Mouse (Mus musculus) cerebellum, adult 9-10 months (tissue): ENCODE results near the gene Mrpl48.

Experiments
- DNase-seq: peaks from one replicate; pipeline ENCODE4 v3.0.0; 2022

The Mrpl48 gene

DNA sequence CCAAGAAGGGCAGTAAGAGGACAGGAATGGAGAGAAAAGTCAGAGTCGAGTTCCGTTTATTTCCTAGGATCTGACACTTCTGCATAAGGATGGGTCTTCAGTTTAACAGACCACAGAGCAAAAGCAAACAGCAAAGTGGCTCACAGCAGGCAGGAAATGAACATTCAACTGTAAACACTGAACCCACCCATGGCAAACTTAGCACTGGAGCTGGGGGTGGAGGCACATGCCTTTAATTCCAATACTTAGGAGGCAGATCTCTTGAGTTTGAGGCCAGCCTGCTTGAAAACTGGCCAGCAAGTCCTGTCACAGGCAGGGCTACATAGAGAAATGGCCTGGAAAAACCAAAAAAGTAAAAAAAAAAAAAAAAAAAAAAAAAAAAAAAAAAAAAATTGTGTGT, 74.6 kb downstream of the Mrpl48 start:
- no peak for DNase-seq

DNA sequence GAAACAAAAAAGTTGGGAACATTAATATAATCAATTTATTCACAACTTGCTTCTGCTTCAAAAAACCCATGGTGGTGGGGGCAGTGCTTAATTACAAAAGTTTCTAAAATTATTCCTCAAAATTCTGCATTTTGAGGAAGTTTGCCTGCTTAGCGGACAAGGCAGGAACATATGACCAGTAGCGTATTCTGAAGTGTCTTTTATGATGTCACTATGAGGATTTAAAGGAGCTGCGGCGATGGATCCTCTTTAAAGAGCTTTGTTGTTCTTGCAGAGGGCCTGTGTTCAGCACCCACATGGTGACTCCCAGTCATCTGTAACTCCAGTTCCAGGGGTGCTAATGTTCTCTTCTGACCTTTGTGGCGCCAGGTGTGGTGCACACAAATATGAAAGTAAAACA, 77.3 kb downstream of the Mrpl48 start:
- no peak for DNase-seq

DNA sequence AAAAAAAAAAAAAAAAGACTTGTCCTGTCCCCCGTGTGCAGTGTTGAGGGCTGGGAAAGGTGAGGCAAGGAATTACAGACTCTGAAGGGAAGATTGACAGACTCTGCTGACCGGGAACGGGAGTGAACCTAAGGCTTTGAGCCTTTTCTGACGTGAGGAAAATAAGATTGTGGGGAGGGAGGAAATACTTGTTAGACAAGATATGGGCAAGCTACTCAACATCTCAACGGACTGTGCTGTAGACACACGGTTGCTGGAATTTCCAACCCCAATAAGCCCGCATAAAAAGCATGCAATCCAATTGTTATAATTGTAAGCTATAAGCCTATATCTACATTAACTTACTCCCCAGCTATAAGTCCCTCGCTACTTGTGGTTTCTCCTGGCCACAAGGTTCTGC, 83.4 kb downstream of the Mrpl48 start:
- no peak for DNase-seq

DNA sequence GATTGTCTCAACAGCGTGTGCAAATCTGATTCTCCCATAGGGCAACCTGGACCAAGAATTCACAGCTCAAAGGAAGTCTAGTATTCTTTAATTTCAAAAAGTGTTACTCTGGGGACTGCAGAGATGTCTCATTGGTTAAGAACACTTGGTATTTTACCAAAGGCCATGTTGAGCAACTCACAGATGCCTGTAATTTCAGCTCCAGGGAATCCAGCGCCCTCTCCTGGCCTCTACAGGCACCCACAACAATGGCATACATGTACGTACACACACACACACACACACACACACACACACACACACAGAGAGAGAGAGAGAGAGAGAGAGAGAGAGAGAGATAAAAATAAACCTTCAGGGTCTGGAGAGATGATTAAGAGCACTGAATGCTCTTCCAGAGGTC, 85.9 kb downstream of the Mrpl48 start:
- DNase-seq: no peak

DNA sequence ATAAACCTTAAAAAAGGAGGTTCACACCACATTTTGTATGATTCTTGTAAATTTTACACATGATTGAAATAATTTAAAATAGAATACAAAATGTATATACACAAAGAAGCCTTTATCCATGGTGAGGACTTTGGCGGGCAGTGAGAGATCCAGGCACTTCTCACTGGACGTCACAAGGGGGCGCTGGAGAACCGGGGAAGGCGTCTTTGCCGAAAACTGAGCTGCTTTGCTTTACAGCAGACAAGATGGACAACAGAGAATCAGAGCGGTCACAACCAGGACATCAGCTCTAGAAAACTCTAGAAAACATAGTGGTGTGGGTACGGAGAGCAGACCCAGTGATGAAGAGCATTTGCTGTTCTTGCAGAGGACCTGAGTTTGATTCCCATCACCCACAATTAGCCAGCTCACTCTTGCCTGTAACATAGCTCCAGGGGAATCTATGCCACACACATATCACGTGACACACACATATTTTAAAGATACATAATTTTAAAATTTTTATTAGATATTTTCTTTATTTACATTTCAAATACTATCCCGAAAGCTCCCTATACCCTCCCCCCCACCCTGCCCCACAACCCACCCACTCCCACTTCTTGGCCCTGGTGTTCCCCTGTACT, 87.3 kb downstream of the Mrpl48 start:
- peak; percentile 78 for DNase-seq

DNA sequence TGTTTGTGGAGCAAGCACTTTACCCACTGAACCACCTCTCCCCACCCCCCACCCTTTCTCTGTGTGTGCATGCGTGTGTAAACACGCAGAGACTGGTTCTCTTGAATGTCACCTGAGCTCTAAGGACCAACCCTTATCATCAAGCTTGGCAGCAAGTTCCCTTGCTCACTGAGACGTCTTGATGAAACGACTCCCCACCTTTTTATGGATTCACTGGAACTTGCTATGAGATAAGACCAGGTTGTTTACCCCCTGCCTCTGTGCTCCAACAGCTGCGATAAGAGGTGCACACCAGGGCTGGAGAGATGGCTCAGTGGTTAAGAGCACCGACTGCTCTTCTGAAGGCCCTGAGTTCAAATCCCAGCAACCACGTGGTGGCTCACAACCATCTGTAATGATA, 87.9 kb downstream of the Mrpl48 start:
- no peak for DNase-seq

DNA sequence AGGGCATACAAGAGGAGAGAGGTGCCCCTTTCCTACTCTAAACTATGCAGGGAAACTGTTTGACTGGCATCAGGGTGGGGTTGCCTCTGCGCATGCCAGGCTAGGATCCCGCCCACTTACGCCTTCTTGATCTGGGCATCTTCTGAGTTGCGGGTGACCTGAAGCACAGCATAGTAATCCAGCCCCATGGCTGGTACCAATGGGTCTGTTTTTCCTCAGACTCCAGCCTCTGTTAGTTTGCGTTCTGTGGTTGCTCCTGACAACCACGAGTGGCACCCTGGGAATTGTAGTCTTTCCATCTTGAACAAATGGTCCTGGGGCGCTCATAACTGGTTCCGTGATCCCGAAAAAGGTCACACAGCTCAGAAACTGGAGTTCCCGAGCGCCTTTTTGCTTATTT, 93.5 kb downstream of the Mrpl48 start, which contains the start of gene Dnajb13:
Dnajb13 (minus strand) TSS at position 388 of the 400 bp plus-strand sequence.
- no peak for DNase-seq

DNA sequence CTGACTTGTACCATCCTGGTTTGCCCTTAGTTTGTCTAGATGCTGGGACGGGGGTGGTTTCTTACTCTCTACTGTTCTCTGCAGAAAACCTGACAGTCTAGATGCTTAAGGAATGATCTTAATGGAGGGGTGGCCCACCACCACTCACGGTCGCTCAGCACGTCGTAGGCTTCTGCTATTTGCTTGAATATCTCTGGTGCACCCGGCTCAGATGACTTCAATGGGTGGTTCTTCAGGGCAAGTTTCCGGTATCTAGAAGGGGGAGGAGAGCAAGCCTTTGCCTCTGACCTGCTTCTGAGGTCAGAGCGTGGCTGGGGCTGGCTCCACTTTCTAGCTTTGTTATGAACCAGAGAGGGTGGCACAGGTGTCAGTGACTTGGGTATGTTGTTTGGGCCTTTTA, 96.5 kb downstream of the Mrpl48 start:
- no peak for DNase-seq

DNA sequence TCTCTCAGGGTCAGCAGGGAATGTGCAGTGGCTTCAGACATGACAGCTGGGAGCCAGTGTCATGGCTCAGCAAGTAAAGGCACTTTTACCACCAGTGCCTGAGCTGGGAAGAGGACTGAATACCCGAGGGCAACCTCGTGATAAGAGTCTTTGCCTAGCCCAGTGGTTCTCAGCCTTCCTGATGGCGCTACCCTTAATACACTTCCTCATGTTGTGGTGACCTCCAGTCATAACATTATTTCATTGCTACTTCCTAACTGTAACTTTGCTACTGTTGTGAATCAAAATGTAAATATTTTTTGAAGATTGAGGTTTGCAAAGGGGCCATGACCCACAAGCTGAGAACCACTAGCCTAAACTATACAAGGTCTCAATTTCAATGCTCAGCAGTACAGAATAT, 99.4 kb downstream of the Mrpl48 start:
- no peak for DNase-seq

DNA sequence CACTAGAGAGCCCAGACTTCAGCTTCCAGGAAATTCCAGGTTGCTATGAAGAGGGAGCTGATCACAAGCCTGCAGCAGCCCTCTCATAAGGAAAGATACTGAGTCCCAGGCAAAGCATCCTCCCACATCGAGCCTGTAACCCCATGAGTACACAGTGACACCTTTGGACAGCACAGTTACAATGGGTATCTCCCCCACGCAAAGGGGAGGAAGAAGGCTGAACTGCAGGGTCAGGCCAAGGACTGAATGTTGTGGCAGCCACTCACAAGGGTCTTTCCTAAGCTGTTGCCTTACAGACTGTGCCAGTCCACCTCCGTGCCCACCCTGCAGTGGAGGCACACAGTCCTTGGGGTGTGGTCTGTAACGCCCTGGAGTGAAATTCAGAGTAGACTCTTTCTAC, 101.6 kb downstream of the Mrpl48 start:
- no peak for DNase-seq

DNA sequence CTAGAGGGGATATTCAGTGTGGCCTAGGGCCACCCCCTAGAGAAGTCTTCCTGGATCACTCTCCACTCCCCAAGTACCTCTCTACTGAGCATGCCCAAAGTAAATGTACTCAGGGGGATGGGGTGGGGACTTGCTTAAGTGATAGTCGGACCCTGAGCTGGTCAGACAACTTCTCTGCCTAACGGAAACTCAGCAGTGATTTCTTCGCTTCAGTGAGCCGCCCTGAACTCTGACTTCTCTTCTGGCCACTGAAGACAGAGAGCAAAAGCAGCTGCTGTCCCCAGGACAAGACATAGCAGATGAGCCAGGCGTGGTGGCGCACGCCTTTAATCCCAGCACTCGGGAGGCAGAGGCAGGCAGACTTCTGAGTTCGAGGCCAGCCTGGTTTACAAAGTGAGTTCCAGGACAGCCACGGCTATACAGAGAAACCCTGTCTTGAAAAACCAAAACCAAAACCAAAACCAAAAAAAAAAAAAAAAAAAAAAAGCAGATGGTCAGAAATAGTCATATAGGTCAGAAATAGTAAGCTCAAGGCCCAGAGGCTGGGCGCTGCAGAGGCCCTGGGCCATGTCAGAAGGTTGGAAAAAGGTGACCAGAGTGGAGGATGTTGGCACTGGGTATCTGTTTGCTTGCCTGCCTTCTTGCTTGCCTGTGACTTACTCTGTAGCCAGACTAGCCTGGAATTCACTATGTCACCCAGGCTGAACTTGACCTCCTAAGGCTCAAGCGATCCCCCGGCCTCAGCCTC, 103.2 kb downstream of the Mrpl48 start:
- no peak for DNase-seq

DNA sequence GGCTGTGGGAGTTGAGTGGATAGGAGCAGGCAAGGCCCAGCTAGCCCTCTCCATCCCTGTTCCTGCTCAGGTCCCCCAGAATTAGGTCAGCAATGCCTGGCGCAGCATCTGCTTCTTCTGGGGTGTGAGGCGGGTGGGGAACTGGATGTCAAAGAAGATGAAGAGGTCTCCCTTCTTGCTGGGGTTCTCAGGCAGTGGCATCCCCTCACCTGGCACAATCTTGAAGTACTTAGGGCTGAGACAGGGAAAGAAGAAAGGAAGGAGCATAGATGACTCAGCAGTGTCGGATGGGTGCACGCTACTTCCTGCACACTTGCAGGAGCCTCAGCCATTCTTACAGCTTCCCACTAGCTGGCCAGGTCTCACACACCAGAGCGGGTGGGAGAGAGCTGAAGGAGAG, 105.0 kb downstream of the Mrpl48 start:
- no peak for DNase-seq

DNA sequence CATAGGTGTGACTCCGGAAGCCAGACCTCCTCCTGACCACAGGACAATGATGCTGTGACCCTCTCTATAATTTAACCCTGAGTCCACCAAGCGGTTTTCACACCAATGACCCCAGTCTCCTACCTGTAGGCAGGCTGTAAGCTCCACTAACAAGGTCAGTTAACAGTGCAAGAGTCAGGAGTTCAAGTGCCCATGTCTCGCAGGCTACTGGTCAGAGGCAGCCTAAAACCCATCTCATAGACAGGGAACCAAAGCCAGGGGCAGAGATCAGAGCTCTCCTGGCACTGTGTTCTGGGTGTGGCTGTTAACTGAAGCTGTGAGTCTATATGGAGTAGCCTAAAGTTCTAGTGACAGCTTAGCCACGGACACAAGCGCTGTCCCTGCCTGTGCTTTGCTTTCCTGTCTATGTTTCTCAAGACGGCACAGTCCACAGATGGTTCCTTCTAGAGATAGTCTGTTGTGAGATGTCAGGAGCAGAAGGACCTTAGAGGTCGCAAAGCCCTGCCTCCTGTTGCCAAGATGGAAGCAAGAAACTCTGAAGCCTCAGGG, 105.7 kb downstream of the Mrpl48 start:
- DNase-seq: no peak

DNA sequence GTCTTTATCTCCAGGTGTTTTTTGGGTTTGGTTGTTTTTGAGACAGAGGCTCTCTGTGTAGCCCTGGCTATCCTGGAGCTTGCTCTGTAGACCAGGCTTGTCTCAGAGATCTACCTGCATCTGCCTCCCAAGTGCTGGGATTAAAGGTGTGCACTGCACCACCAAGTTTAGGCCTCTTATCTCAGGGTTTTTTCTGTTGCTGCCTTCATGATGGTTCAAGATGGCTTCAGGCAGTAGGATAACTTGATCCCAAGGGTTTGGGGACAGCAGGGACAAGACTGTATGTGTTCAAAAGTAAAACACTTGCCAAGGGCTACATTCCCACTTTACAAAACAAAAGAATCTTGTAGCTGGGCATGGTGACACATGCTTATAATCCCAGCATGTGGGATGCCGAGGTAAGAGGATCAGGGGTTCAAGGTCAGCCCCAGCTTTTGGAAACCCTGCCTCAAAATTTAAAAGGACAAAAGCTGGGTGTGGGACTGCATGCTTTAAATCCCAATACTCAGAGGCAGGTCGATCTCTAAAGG, 106.2 kb downstream of the Mrpl48 start:
- DNase-seq: no peak

DNA sequence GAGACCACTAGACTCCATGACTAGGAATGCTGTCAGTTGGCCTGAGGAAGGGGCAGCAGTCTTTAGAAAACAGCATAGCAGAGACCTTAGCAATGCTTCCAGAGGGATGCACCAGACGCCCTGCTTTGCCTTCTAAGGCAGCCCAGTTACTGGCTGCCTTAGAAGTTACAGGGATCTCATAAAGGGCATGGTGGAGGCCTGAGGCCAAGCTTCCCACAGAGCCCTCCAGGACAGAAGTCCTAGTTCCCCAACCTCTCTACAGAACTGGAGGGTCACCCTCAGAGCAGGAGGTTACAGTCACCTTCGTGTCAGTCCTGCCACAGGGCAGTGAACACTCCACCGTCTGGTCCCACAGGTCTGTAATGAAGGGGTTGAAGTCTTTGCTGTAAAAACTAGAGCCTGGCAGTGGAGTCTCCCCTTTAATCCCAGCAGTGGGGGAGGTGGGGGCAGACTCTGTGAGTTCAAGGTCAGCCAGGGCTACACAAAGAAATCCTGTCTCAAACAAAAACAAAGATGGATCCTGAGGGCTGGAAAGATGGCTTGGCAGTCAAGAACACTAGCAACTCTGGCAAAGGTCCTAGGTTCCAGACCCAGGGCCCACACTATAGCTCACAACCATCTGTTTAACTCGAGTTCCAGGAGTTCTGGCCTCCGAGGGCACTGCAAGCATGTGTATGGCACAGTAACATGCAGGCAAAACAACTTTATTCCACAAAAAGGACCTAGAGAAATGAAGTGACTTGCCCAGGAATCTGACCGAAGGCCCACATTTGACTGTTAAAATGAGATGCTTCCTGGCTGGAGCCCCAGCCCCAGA, 106.9 kb downstream of the Mrpl48 start:
- DNase-seq: no peak

DNA sequence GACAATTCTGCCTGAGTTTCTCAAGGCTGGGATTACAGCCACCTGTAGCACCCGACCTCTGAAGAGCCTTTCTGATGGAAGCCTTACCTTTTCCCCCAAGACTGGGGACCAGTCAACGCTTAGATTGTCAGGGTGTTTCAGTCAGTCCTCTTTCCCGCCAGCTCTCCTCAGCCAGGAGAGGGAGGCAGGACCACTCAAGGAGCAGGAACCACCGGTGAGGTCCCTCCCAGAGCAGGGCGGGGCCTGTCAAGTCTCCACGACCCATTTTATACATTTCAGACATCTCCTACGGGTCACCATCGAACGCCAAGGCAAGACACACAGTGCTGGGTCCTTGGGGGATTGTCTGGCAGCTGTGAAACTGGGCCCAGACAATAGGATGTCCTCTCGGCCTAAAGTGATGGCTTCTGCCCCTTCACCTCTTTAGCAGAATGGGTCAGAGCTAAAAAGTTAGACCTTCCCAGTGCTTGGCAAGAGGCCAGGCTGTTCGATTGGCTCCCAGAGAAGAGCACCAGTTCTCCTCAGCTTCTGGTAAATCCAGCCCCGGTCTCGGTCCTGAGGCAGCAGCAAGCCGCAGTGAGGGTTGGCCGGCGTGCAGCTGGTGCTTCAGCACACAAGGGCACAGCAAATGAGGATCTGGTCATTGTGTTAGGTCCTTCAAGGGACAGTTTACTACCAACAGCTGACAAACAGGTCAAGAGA, 107.7 kb downstream of the Mrpl48 start:
- DNase-seq: no peak

DNA sequence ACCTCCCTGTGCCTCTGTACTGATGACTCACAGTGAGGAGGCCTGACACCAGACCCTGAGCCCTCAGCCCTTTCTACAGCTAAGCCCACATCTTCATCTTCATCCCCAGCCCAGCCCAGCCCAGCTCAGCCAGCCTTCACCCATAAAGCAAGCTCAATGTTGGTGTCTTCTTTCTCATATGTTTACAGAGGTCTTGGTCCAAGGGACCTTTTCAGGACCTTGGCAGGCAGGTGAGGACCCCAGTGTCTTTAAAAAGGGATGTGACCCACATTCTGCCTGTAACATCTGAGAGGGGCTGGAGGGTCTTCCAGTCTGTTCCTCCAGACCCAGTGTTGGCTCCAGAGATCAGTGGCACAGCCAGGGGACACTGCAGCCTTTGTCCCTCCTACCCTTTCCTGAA, 108.6 kb downstream of the Mrpl48 start:
- no peak for DNase-seq

DNA sequence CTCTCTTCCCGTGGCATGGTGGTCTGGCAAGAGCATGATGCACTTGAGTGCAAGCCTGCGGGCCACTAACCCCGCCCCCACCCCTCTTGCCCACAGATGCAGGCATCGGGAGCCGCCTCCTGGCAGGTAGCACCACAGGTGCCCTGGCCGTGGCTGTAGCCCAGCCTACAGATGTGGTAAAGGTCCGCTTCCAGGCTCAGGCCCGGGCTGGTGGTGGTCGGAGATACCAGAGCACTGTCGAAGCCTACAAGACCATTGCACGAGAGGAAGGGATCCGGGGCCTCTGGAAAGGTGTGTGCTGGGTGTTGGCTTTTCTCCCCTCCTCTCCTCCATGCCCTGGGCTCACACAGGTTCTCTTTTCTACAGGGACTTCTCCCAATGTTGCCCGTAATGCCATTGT, 110.1 kb downstream of the Mrpl48 start:
- DNase-seq: no peak

DNA sequence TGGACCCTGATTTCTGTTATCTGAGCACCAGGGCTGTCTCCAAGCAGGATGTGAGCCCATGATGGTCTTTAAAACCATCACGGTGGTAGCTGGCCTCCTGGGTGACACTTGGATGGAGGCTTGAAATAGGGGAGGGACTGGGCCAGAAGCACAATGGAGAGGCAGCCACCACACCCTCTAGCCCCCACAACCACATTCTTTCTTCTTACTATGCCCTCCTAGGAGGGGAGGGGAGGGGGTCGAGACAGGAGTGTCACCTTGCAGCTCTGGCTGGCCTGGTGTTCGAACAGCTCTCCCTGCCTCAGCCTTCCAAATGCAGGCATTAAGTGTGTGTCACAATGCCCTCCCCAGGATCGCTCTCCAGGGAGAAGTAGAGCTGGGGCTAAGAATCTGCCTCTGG, 110.7 kb downstream of the Mrpl48 start:
- DNase-seq: no peak

DNA sequence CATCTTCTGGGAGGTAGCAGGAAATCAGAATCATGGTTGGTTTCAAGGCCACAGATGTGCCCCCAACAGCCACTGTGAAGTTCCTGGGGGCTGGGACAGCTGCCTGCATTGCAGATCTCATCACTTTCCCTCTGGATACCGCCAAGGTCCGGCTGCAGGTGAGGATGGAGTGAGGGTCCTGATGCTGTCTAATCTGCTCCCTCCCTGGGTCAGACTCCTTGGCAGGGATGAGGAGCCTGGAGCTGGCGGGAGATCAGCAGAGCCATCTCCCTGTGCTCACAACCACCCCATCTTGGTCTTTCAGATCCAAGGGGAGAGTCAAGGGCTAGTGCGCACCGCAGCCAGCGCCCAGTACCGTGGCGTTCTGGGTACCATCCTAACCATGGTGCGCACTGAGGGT, 111.3 kb downstream of the Mrpl48 start:
- no peak for DNase-seq

DNA sequence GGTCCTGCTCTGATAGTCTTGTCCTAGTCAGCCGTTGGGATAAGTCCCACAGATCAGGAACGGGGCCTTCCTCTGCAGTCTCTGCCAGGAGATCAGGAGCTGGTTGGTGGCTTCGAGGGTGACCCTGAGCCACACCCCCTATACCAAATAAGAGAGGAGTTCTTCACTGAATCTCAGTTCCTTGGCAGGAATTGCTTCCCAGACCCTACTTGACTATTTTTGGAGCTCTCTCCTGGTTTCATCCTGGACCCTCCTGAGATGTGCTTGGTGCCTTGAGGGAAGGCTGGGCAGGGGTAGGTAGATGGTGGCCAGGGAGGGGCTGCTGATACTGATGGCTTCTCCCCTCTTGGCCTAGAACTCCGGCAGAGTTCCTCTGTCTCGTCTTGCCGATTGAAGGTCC, 111.7 kb downstream of the Mrpl48 start:
- no peak for DNase-seq
